Mouse (Mus musculus) c-Kit-positive CD71-negative TER-119-negative erythroid progenitor cells, embryonic 14.5 days (primary cell): ENCODE data around the gene Phykpl.

ENCODE experiments used
- DNase-seq: peaks from one replicate; pipeline ENCODE4 v3.0.0-alpha.2; 2013; ENCODE audit warnings: low read depth

Phykpl gene

DNA sequence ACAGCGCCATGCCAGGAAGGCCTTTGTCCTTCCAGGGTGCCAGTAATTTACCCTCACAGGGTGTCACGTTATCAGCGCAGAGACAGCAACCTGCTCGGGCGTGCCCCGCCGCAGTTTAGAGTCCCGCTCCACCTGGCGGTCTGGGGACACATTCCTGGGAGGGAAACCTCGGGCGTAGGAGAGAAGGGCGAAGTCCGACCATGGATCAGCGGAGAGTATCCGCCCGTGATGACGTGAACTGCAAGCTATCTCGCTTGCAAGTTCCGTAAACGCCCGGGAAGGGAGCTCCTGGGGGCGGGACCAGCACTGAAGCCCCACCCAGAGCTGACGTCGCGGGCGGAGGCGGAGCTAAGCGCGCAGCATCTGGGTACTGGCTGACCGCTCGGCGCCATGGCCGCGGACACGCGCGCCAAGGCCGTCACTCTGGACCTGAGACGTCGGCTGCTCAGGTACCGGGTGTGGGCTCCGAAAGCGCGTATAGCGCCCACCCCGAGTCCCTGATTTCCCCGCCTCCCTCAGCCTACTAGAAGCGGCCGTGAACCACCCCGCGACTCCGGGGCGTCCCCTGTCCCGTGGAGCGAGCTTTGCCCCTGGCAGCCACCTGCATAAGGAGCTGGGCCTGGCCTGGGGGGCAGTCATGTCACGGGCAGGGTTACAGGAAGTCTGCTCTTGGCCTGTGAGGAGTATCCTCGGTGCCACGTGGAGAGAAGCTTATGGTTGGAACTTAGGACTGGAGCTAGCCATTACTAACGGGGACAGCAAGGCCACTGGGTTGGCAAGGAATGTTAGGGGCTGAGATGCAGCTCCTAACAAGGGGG lies at the start of gene Phykpl:
Gene Phykpl (plus strand): TSS at position 327 of the 818 bp plus-strand sequence.
- DNase-seq: peak; percentile 91

GRCm38 (mm10) chr11:51538388-51538787 lies 46.2 kb upstream of the Phykpl start:
- no peak for DNase-seq

GRCm38 (mm10) chr11:51538919-51539758 lies 45.4 kb upstream of the Phykpl start:
- DNase-seq: no peak

GRCm38 (mm10) chr11:51539759-51540282 lies 44.7 kb upstream of the Phykpl start:
- peak; percentile 97 for DNase-seq

DNA sequence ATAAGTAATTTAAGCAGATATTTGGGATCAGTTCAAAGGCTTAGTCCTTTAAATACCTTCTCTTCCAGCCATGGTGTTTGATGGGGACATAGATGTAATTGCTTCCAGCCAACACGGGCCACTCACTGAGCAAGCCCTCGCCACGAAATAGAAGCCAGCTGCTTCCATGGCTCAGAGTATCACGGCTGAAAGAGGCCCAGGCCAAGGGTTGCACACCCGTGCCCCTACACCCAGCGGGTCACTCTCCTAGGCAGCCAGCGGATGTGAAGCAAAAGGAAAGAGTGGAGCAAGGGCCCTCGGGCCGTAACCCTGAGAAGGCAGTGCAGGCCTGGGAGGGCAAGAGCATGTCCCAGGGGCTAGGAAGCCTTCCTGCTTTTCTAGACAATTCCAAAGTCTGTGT lies 42.1 kb upstream of the Phykpl start:
- DNase-seq: no peak

DNA sequence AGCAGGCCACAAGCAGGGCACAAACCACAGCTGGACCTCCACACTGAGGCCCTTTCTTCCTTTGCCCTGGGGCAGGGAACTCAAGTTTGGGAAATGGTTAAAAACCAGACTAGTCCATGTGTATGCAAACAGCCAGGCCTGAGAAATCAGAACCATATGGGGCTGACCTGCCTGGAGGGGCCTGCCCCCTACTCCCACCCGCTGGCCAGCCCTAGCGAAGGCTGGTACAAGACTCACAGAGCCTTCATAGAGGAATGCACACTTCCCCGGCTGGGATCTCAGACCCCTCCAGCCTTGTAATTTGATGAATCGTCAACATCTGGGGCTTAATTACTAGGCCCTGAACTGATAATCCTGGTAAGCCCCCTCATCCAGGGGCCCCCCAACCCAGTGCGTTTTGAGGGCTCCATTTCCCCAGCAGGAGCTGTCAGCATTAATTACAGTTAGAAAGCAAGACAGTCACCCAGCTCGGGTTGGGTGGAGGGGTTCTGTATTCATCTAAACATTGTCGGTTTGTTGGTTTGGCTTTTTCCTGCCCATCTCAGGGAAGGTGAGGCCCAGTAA lies 41.0 kb upstream of the Phykpl start:
- DNase-seq: no peak

DNA sequence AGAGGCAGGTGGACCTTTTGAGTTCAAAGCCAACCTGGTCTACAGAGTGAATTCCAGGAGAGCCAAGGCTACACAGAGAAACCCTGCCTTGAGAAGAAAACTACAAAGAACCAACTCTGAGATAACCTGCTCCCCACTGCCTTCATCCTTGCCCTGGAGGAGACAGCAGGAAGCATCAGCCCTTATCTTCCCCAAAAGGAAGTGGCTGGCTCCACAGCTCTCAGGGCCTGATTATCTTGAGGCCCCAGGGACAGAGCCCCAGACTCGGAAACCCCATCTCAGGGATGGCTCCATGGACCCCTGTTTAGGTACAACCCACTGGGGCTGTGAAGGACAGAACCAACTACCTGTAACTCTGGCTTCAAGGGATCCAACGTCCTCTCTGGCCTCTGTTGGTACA lies 40.1 kb upstream of the Phykpl start:
- DNase-seq: no peak

GRCm38 (mm10) chr11:51545811-51546210 lies 38.7 kb upstream of the Phykpl start:
- no peak for DNase-seq

- DNase-seq: peak; percentile 38
Observed at GRCm38 (mm10) chr11:51551253-51551652, 33.3 kb upstream of the Phykpl start.

DNA sequence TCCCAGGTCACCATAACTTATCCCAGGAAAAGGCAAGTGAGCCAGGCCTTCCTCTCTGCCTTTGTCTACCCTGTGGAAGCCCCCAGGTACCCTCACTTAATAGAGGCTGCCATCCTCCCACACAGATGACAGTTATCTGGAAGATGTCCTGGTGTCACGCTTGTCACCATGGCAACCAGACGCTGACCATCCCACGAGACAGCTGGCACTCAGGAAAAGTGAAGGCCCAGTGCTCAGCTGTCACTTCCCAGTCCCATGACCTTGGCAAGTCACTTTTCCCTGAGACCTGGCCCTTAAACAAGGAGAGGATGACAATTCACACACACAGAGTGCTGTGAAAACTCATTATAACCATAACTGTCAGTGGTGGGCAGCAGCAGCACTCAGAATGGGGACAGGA lies 32.5 kb upstream of the Phykpl start:
- DNase-seq: no peak

DNA sequence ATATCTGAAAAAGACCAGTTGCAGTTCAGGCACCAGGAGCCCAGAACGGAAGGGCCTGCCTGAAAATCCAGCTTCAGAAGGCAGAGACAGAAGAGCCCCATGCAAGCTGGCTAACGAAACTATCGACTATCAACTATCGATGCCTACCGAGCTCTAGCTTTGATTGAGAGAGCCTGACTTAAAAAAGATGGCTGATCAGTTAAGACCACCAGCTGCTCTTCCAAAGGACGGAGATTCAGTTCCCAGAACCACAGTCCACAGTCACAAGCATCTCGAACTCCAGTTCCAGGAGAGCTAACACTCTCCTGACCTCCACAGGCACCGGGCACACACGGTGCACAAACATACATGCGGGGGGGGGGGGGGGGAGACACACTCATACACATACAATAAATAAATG lies 30.0 kb upstream of the Phykpl start:
- no peak for DNase-seq

- no peak for DNase-seq
Observed at GRCm38 (mm10) chr11:51555066-51555465, 29.5 kb upstream of the Phykpl start.

GRCm38 (mm10) chr11:51563276-51563675 lies 21.3 kb upstream of the Phykpl start:
- DNase-seq: no peak

DNA sequence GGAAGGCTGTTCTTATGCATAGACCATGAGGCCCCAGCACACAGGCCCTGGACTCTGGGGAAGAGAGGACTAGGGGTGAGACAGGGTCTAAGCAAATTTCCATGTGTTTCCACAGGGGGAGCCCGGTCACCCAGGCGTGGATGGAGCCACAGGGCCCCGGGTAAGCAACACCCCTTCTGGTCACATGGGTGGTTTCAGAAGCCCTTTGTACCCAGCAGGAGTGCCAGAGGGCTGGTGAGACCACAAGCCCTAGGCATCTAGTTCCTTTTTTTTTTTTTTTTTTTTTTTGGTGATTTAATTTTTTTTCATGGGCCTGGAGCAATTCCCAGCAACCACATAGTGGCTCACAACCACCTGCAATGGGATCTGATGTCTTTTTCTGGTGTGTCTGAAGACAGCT lies 19.5 kb upstream of the Phykpl start:
- peak; percentile 54 for DNase-seq

DNA sequence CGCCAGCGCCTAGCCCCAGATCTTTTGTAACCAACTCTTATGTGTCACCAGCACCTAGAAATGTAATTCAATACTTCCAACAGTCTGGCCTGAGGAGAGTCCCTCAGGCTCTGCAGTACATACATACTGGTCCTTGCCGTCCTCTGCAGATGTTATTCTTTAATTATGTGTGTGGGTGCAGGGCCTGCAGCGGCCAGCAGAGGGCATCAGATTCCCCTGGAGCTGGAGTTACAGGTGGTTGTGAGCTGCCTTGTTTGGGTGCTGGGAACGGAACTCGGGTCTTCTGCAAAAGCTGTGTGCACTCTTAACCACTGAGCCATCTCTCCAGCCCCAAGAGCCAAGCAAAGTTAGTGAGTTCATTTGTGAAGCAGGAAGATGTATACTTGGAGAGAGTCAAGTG lies 18.6 kb upstream of the Phykpl start:
- no peak for DNase-seq

GRCm38 (mm10) chr11:51568801-51569200 lies 15.8 kb upstream of the Phykpl start:
- no peak for DNase-seq

DNA sequence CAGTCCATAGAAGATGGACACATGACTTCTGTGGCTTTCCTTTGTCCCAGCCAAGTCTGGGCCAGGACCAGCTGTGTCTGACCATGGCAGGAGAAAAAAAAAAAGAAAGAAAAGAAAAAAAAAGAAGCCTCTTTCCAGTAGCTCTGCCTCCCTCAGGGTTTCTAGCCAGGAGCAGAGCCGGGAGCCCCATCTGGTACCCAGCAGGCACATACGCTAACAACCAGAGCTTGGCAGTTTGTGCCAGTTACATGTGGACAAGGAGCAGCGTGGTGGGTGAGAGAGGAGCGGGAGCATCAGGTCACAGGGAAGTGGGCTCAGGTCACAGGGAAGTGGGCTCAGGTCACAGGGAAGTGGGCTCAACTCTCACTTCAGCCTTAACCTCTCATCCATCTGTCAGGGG lies 8.1 kb upstream of the Phykpl start:
- DNase-seq: no peak

DNA sequence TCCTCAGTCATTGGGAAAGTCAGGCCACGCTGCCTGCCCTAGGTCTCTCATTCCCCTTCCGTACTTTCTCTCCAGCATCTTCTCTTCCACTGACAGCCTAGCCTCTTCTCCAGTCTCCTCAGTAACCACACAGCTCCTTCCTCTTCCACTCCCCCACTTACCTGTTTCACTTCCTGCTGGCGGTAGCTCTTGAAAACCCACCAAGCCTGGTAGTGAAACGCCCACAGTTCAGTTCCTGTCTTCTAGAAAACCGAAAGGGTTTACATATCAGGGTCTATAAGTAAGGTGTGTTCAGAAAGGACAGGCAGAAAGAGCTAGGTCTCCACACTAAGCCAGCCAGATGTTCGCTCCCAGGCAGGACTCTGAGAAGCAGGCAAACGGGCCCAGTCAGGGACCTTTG lies 7.0 kb upstream of the Phykpl start:
- DNase-seq: no peak

GRCm38 (mm10) chr11:51579024-51579423 lies 5.5 kb upstream of the Phykpl start:
- DNase-seq: no peak

DNA sequence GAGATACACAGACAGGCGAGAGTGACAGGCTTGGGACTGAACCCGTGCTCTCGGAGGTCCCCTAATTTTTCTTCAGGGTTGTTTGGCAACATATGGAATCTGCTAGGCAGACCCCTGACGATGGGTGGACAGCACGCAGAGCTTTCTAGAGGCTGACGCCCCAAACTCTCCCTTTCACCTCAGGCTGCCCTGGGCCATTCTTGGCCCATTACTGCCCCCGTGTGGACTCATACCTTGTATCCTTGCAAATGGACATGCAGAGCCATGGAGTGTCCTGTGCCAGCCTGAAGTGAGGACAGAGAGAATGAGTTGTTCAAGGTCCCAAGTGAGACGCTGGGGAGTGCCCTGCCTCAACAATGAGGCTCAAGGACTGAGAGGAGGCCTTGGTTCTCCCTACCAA lies 1.8 kb upstream of the Phykpl start:
- DNase-seq: peak; percentile 79

DNA sequence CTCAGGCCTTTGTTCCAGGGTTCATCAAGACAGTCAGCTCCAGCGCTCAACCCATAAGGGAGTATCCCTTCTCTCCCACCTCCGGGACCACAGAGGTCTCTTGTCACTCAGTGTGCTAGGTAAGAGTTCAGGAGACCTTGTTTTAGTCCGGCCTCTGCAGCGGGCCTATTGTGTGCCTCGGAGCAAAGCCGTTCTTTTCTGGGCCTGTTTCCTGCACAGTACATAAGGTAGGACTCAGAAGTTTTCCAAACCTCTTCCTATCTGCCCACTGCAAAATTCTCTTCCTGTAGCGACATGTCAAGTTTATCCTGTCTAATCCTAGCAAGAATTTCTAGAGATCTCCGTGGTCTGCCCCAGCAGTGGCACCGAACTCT lies 513 bp upstream of the Phykpl start:
- DNase-seq: no peak

- DNase-seq: no peak
Observed at GRCm38 (mm10) chr11:51585608-51586252, 1.2 kb downstream of the Phykpl start.
